Mouse (Mus musculus): ENCODE measurements around the gene Elovl5. TPM values are rescaled to one million over a fixed set of nuclear protein-coding genes. Genes with fewer than 3 reads are reported as not detected.

Elovl5 gene
- polyA plus RNA-seq (2015; fragmentation: Nextera tagmentation; extraction: Ambion mirVana): 57.8 and 62.8 TPM in 2 replicates

GRCm38 (mm10) chr9:77917074-77917621 is at the start of gene Elovl5:
Gene Elovl5 (plus strand): TSS chr9:77917364.
- WGBS: 0% methylated on average over 42 of the region's 42 CpGs
- ATAC-seq (ENCODE audit: insufficient number of reproducible peaks, low FRiP score, low TSS enrichment, low read depth): peak; percentile 92
- peaks cover 23% of the 10 kb centered on the region for H3K4me1 ChIP-seq

GRCm38 (mm10) chr9:77891501-77891900 is 25.7 kb upstream of the Elovl5 start:
- no peak overlapping the region for H3K27ac ChIP-seq (replicated peaks)
- ATAC-seq (ENCODE audit: insufficient number of reproducible peaks, low FRiP score, low TSS enrichment, low read depth): no peak
- 0 out of 2 replicates have a peak, but pooled peaks cover 2% of the 10 kb centered on the region for H3K4me1 ChIP-seq
- no peaks in the 10 kb centered on the region for H3K27me3 ChIP-seq
- no peak overlapping the region for H3K4me2 ChIP-seq (replicated peaks)
- no peaks in the 10 kb centered on the region for H3K9me3 ChIP-seq (replicated peaks)
- H3K9ac ChIP-seq: no peak overlapping the region
- no peak overlapping the region for H3K4me3 ChIP-seq (replicated peaks)
- no peaks in the 10 kb centered on the region for H3K36me3 ChIP-seq
- WGBS: 36% methylated on average over 4 of the region's 4 CpGs

More at GRCm38 (mm10) chr9:77917074-77917621, at the start of gene Elovl5:
- H3K4me2 ChIP-seq (replicated peaks): peak within 1 kb of the TSS; percentile 89
- peak within 1 kb of the TSS; percentile 82 for H3K27ac ChIP-seq (replicated peaks)
- H3K27me3 ChIP-seq: no peaks in the 10 kb centered on the region
- no peaks in the 10 kb centered on the region for H3K36me3 ChIP-seq
- peak within 1 kb of the TSS; percentile 82 for H3K4me3 ChIP-seq (replicated peaks)
- no peaks in the 10 kb centered on the region for H3K9me3 ChIP-seq (replicated peaks)
- H3K9ac ChIP-seq: peak within 1 kb of the TSS; percentile 66

- no peaks in the 10 kb centered on the region for H3K36me3 ChIP-seq
These were observed 18.6 kb upstream of the Elovl5 start for GRCm38 (mm10) chr9:77898551-77898950.

GRCm38 (mm10) chr9:77904133-77904532 is 13.0 kb upstream of the Elovl5 start:
- no peak for ATAC-seq (ENCODE audit: insufficient number of reproducible peaks, low FRiP score, low TSS enrichment, low read depth)
- 91% methylated on average over 2 of the region's 2 CpGs for WGBS
- H3K9me3 ChIP-seq (replicated peaks): no peaks in the 10 kb centered on the region

More at GRCm38 (mm10) chr9:77898551-77898950, 18.6 kb upstream of the Elovl5 start:
- Histone ChIP-seq H3K4me3 (replicated peaks) (no peak overlapping the region), H3K9ac (no peak overlapping the region), H3K9me3 (replicated peaks) (no peaks in the 10 kb centered on the region), H3K4me2 (replicated peaks) (no peak overlapping the region), H3K4me1 (no peaks in the 10 kb centered on the region), H3K27me3 (no peaks in the 10 kb centered on the region), H3K27ac (replicated peaks) (no peak overlapping the region)
- WGBS: 64% methylated on average over 7 of the region's 7 CpGs
- ATAC-seq (ENCODE audit: insufficient number of reproducible peaks, low FRiP score, low TSS enrichment, low read depth): no peak

GRCm38 (mm10) chr9:77909572-77910269 is 7.4 kb upstream of the Elovl5 start:
- WGBS: 17% methylated on average over 10 of the region's 10 CpGs
- Histone ChIP-seq H3K36me3 (no peaks in the 10 kb centered on the region), H3K27ac (replicated peaks) (peak overlapping the region; percentile 96), H3K4me1 (peaks cover 11% of the 10 kb centered on the region), H3K9me3 (replicated peaks) (no peaks in the 10 kb centered on the region), H3K27me3 (no peaks in the 10 kb centered on the region), H3K4me3 (replicated peaks) (peak overlapping the region; percentile 71), H3K9ac (peak overlapping the region; percentile 62), H3K4me2 (replicated peaks) (peak overlapping the region; percentile 63)
- no peak for ATAC-seq (ENCODE audit: insufficient number of reproducible peaks, low FRiP score, low TSS enrichment, low read depth)

More at GRCm38 (mm10) chr9:77904133-77904532, 13.0 kb upstream of the Elovl5 start:
- Histone ChIP-seq H3K27ac (replicated peaks) (no peak overlapping the region), H3K4me3 (replicated peaks) (no peak overlapping the region), H3K36me3 (no peaks in the 10 kb centered on the region), H3K4me2 (replicated peaks) (no peak overlapping the region), H3K9ac (no peak overlapping the region), H3K4me1 (no peaks in the 10 kb centered on the region), H3K27me3 (no peaks in the 10 kb centered on the region)

GRCm38 (mm10) chr9:77910270-77911240 is 6.6 kb upstream of the Elovl5 start:
- peak; percentile 100 for ATAC-seq (ENCODE audit: insufficient number of reproducible peaks, low FRiP score, low TSS enrichment, low read depth)
- Histone ChIP-seq H3K9ac (peak overlapping the region; percentile 62), H3K36me3 (no peaks in the 10 kb centered on the region), H3K9me3 (replicated peaks) (no peaks in the 10 kb centered on the region), H3K27me3 (no peaks in the 10 kb centered on the region), H3K27ac (replicated peaks) (peak overlapping the region; percentile 96), H3K4me1 (peaks cover 11% of the 10 kb centered on the region), H3K4me2 (replicated peaks) (peak overlapping the region; percentile 63), H3K4me3 (replicated peaks) (peak overlapping the region; percentile 71)
- under 1% methylated on average over 68 of the region's 68 CpGs for WGBS

- Histone ChIP-seq H3K27me3 (no peaks in the 10 kb centered on the region), H3K4me3 (replicated peaks) (peak overlapping the region; percentile 71), H3K9ac (no peak overlapping the region), H3K27ac (replicated peaks) (peak overlapping the region; percentile 96), H3K4me2 (replicated peaks) (peak overlapping the region; percentile 63), H3K36me3 (no peaks in the 10 kb centered on the region), H3K9me3 (replicated peaks) (no peaks in the 10 kb centered on the region), H3K4me1 (peaks cover 11% of the 10 kb centered on the region)
- 45% methylated on average over 7 of the region's 7 CpGs for WGBS
- no peak for ATAC-seq (ENCODE audit: insufficient number of reproducible peaks, low FRiP score, low TSS enrichment, low read depth)
These were observed 5.5 kb upstream of the Elovl5 start for GRCm38 (mm10) chr9:77911508-77912229.

GRCm38 (mm10) chr9:77912246-77912645 is 4.9 kb upstream of the Elovl5 start:
- Histone ChIP-seq H3K4me2 (replicated peaks) (no peak overlapping the region), H3K9ac (no peak overlapping the region), H3K4me3 (replicated peaks) (no peak overlapping the region), H3K27me3 (no peaks in the 10 kb centered on the region), H3K36me3 (no peaks in the 10 kb centered on the region), H3K9me3 (replicated peaks) (no peaks in the 10 kb centered on the region), H3K4me1 (peaks cover 11% of the 10 kb centered on the region), H3K27ac (replicated peaks) (no peak overlapping the region)
- no peak for ATAC-seq (ENCODE audit: insufficient number of reproducible peaks, low FRiP score, low TSS enrichment, low read depth)
- 85% methylated on average over 6 of the region's 6 CpGs for WGBS

- peaks cover 26% of the 10 kb centered on the region for H3K4me1 ChIP-seq
- H3K4me3 ChIP-seq (replicated peaks): no peak overlapping the region
- H3K9ac ChIP-seq: no peak overlapping the region
- 79% methylated on average over 4 of the region's 4 CpGs for WGBS
- no peaks in the 10 kb centered on the region for H3K27me3 ChIP-seq
- H3K36me3 ChIP-seq: no peaks in the 10 kb centered on the region
- ATAC-seq (ENCODE audit: insufficient number of reproducible peaks, low FRiP score, low TSS enrichment, low read depth): no peak
- H3K4me2 ChIP-seq (replicated peaks): no peak overlapping the region
- H3K9me3 ChIP-seq (replicated peaks): no peaks in the 10 kb centered on the region
- H3K27ac ChIP-seq (replicated peaks): no peak overlapping the region
These were observed 2.5 kb upstream of the Elovl5 start for GRCm38 (mm10) chr9:77914616-77915015.

- Histone ChIP-seq H3K4me3 (replicated peaks) (no peak overlapping the region), H3K27me3 (no peaks in the 10 kb centered on the region), H3K9ac (no peak overlapping the region), H3K27ac (replicated peaks) (no peak overlapping the region), H3K4me1 (peaks cover 23% of the 10 kb centered on the region), H3K36me3 (no peaks in the 10 kb centered on the region), H3K9me3 (replicated peaks) (no peaks in the 10 kb centered on the region), H3K4me2 (replicated peaks) (no peak overlapping the region)
- 61% methylated on average over 4 of the region's 4 CpGs for WGBS
- no peak for ATAC-seq (ENCODE audit: insufficient number of reproducible peaks, low FRiP score, low TSS enrichment, low read depth)
These were observed 1.4 kb upstream of the Elovl5 start for GRCm38 (mm10) chr9:77915791-77916190.

Measured in embryonic facial prominence, embryonic 15.5 days (tissue).